Mouse (Mus musculus) hindbrain, embryonic 15.5 days (tissue): ENCODE data around the gene Gm21987. TPM values are rescaled to one million over a fixed set of nuclear protein-coding genes. Genes with fewer than 3 reads are reported as not detected.

Experiments
- ATAC-seq: fragments of 200-750 bp; cut with Nextera tagmentation; 2 replicates; pipeline ENCODE4 v1.8.0; 2017; ENCODE audit warnings: low read depth, moderate number of reproducible peaks, moderate TSS enrichment; ENCODE audit not compliant: low FRiP score
- H3K27ac ChIP-seq: fragments of 300-500 bp; sonication (generic); replicated peaks from 2 replicates; pipeline ENCODE4 v1.5.1; 2015; ENCODE audit warnings: mild to moderate bottlenecking, inconsistent platforms
- H3K27me3 ChIP-seq: fragments of 300-500 bp; sonication (generic); 2 replicates; pipeline ENCODE4 v1.6.1; 2015; ENCODE audit warnings: control low read depth, inconsistent platforms
- H3K36me3 ChIP-seq: fragments of 300-500 bp; sonication (generic); 2 replicates; pipeline ENCODE4 v1.6.1; 2015; ENCODE audit warnings: control low read depth, inconsistent platforms
- H3K4me1 ChIP-seq: fragments of 300-500 bp; sonication (generic); replicated peaks from 2 replicates; pipeline ENCODE4 v1.6.1; 2015; ENCODE audit warnings: control low read depth, inconsistent platforms
- H3K4me2 ChIP-seq: fragments of 300-500 bp; sonication (generic); 2 replicates; pipeline ENCODE4 v1.6.1; 2015; ENCODE audit warnings: moderate library complexity, mild to moderate bottlenecking, inconsistent platforms
- H3K4me3 ChIP-seq: fragments of 300-500 bp; sonication (generic); 2 replicates; pipeline ENCODE4 v1.5.1; 2015; ENCODE audit warnings: mild to moderate bottlenecking, inconsistent platforms
- H3K9ac ChIP-seq: fragments of 300-500 bp; sonication (generic); 2 replicates; pipeline ENCODE4 v1.6.1; 2015; ENCODE audit warnings: inconsistent platforms
- H3K9me3 ChIP-seq: fragments of 300-500 bp; sonication (generic); 2 replicates; pipeline ENCODE4 v1.6.1; 2016; ENCODE audit warnings: control low read depth, inconsistent platforms
- WGBS: fragments of 180-500 bp; shearing (Covaris S2); methylation state at CpG from one replicate; pipeline ENCODE4 v1.1.7; 2015; 5-methylcytosine and 5-hydroxymethylcytosine counted together
- polyA plus RNA-seq: library from polyadenylated mRNA; unstranded; fragments of >200 nt; fragmentation: Nextera tagmentation; extraction: Ambion mirVana; gene quantifications from 2 replicates; pipeline ENCODE4 v1.2.1, GENCODE M21; 2015

The Gm21987 gene
- polyA plus RNA-seq, 1 experiment from 2014 or later: not detected

GRCm38 (mm10) chr16:38365390-38365789 is 18.6 kb downstream of the Gm21987 start:
- Histone ChIP-seq H3K27me3 (no peaks in the 10 kb centered on the region), H3K27ac (no peak overlapping the region), H3K9ac (no peak overlapping the region), H3K9me3 (no peaks in the 10 kb centered on the region), H3K4me1 (0 out of 2 replicates have a peak, but pooled peaks cover 2% of the 10 kb centered on the region), H3K4me2 (no peak overlapping the region), H3K4me3 (no peak overlapping the region), H3K36me3 (no peaks in the 10 kb centered on the region)
- ATAC-seq: no peak
- 92% methylated on average over 10 of the region's 10 CpGs for WGBS

- H3K4me2 ChIP-seq: no peak overlapping the region
- ATAC-seq: no peak
- no peaks in the 10 kb centered on the region for H3K4me1 ChIP-seq
- no peak overlapping the region for H3K27ac ChIP-seq
- WGBS: 93% methylated on average over 4 of the region's 4 CpGs
- no peaks in the 10 kb centered on the region for H3K36me3 ChIP-seq
- H3K9ac ChIP-seq: no peak overlapping the region
- H3K4me3 ChIP-seq: no peak overlapping the region
- no peaks in the 10 kb centered on the region for H3K9me3 ChIP-seq
- H3K27me3 ChIP-seq: no peaks in the 10 kb centered on the region
Measured at GRCm38 (mm10) chr16:38366231-38366630, 19.4 kb downstream of the Gm21987 start.

GRCm38 (mm10) chr16:38368336-38368735 is 21.5 kb downstream of the Gm21987 start:
- Histone ChIP-seq H3K27ac (no peak overlapping the region), H3K4me3 (no peak overlapping the region), H3K4me2 (no peak overlapping the region), H3K9me3 (no peaks in the 10 kb centered on the region), H3K36me3 (no peaks in the 10 kb centered on the region), H3K4me1 (no peaks in the 10 kb centered on the region), H3K9ac (no peak overlapping the region), H3K27me3 (no peaks in the 10 kb centered on the region)
- 55% methylated on average over 10 of the region's 10 CpGs for WGBS
- no peak; the same call in 1 of the 2 replicates for ATAC-seq

- H3K4me1 ChIP-seq: no peaks in the 10 kb centered on the region
- no peak overlapping the region for H3K4me3 ChIP-seq
- H3K9ac ChIP-seq: no peak overlapping the region
- H3K27ac ChIP-seq: no peak overlapping the region
- no peaks in the 10 kb centered on the region for H3K27me3 ChIP-seq
- H3K9me3 ChIP-seq: no peaks in the 10 kb centered on the region
- H3K36me3 ChIP-seq: no peaks in the 10 kb centered on the region
- H3K4me2 ChIP-seq: no peak overlapping the region
- ATAC-seq: no peak
- WGBS: 85% methylated on average over 7 of the region's 7 CpGs
Measured at GRCm38 (mm10) chr16:38369000-38369399, 22.2 kb downstream of the Gm21987 start.

GRCm38 (mm10) chr16:38369431-38369830 is 22.6 kb downstream of the Gm21987 start:
- 88% methylated on average over 8 of the region's 8 CpGs for WGBS

GRCm38 (mm10) chr16:38369992-38370484 is 23.2 kb downstream of the Gm21987 start:
- WGBS: 91% methylated on average over 4 of the region's 4 CpGs
- H3K4me2 ChIP-seq: no peak overlapping the region
- no peak overlapping the region for H3K9ac ChIP-seq
- H3K4me1 ChIP-seq: no peaks in the 10 kb centered on the region
- no peak overlapping the region for H3K4me3 ChIP-seq
- ATAC-seq: no peak
- H3K27ac ChIP-seq: no peak overlapping the region
- H3K27me3 ChIP-seq: no peaks in the 10 kb centered on the region
- H3K9me3 ChIP-seq: no peaks in the 10 kb centered on the region
- H3K36me3 ChIP-seq: no peaks in the 10 kb centered on the region

More at GRCm38 (mm10) chr16:38369431-38369830, 22.6 kb downstream of the Gm21987 start:
- no peak for ATAC-seq
- H3K27me3 ChIP-seq: no peaks in the 10 kb centered on the region
- H3K27ac ChIP-seq: no peak overlapping the region
- no peaks in the 10 kb centered on the region for H3K9me3 ChIP-seq
- no peaks in the 10 kb centered on the region for H3K4me1 ChIP-seq
- H3K4me2 ChIP-seq: no peak overlapping the region
- no peak overlapping the region for H3K9ac ChIP-seq
- no peak overlapping the region for H3K4me3 ChIP-seq
- H3K36me3 ChIP-seq: no peaks in the 10 kb centered on the region

- H3K4me2 ChIP-seq: no peak overlapping the region
- no peaks in the 10 kb centered on the region for H3K36me3 ChIP-seq
- H3K9ac ChIP-seq: no peak overlapping the region
- no peak overlapping the region for H3K27ac ChIP-seq
- no peak for ATAC-seq
- H3K4me3 ChIP-seq: no peak overlapping the region
- H3K4me1 ChIP-seq: peaks cover 1% of the 10 kb centered on the region; the same call in 1 of the 2 replicates
- no peaks in the 10 kb centered on the region for H3K9me3 ChIP-seq
- H3K27me3 ChIP-seq: no peaks in the 10 kb centered on the region
- WGBS: 83% methylated on average over 8 of the region's 8 CpGs
Measured at GRCm38 (mm10) chr16:38370633-38371374, 24.0 kb downstream of the Gm21987 start.

GRCm38 (mm10) chr16:38371705-38372296 is 25.0 kb downstream of the Gm21987 start:
- Histone ChIP-seq H3K27me3 (no peaks in the 10 kb centered on the region), H3K4me2 (no peak overlapping the region), H3K4me3 (no peak overlapping the region), H3K9ac (no peak overlapping the region), H3K4me1 (peaks cover 9% of the 10 kb centered on the region), H3K36me3 (no peaks in the 10 kb centered on the region), H3K27ac (no peak overlapping the region), H3K9me3 (no peaks in the 10 kb centered on the region)
- no peak for ATAC-seq
- WGBS: 88% methylated on average over 15 of the region's 15 CpGs

- Histone ChIP-seq H3K9ac (no peak overlapping the region), H3K4me1 (peaks cover 12% of the 10 kb centered on the region), H3K4me3 (no peak overlapping the region), H3K4me2 (no peak overlapping the region), H3K27ac (no peak overlapping the region), H3K9me3 (no peaks in the 10 kb centered on the region), H3K27me3 (no peaks in the 10 kb centered on the region), H3K36me3 (no peaks in the 10 kb centered on the region)
- 95% methylated on average over 4 of the region's 4 CpGs for WGBS
- ATAC-seq: no peak
Measured at GRCm38 (mm10) chr16:38372876-38373275, 26.0 kb downstream of the Gm21987 start.

GRCm38 (mm10) chr16:38373439-38373838 is 26.6 kb downstream of the Gm21987 start:
- H3K4me2 ChIP-seq: no peak overlapping the region

GRCm38 (mm10) chr16:38373941-38374340 is 27.1 kb downstream of the Gm21987 start:
- H3K27ac ChIP-seq: no peak overlapping the region
- H3K4me3 ChIP-seq: no peak overlapping the region
- no peaks in the 10 kb centered on the region for H3K9me3 ChIP-seq
- H3K4me2 ChIP-seq: no peak overlapping the region
- 91% methylated on average over 16 of the region's 16 CpGs for WGBS
- no peaks in the 10 kb centered on the region for H3K36me3 ChIP-seq
- no peaks in the 10 kb centered on the region for H3K27me3 ChIP-seq
- H3K9ac ChIP-seq: no peak overlapping the region
- no peak for ATAC-seq
- H3K4me1 ChIP-seq: peaks cover 12% of the 10 kb centered on the region

More at GRCm38 (mm10) chr16:38373439-38373838, 26.6 kb downstream of the Gm21987 start:
- no peak for ATAC-seq
- H3K9me3 ChIP-seq: no peaks in the 10 kb centered on the region
- H3K27me3 ChIP-seq: no peaks in the 10 kb centered on the region
- H3K36me3 ChIP-seq: no peaks in the 10 kb centered on the region
- H3K27ac ChIP-seq: no peak overlapping the region
- H3K4me3 ChIP-seq: no peak overlapping the region
- no peak overlapping the region for H3K9ac ChIP-seq
- 86% methylated on average over 10 of the region's 10 CpGs for WGBS
- peaks cover 12% of the 10 kb centered on the region for H3K4me1 ChIP-seq

GRCm38 (mm10) chr16:38374379-38375140 is 27.7 kb downstream of the Gm21987 start:
- H3K27me3 ChIP-seq: no peaks in the 10 kb centered on the region
- no peaks in the 10 kb centered on the region for H3K36me3 ChIP-seq
- 83% methylated on average over 10 of the region's 10 CpGs for WGBS
- peaks cover 12% of the 10 kb centered on the region for H3K4me1 ChIP-seq
- ATAC-seq: no peak
- no peak overlapping the region for H3K27ac ChIP-seq
- no peak overlapping the region for H3K4me2 ChIP-seq
- H3K4me3 ChIP-seq: no peak overlapping the region
- H3K9me3 ChIP-seq: no peaks in the 10 kb centered on the region
- no peak overlapping the region for H3K9ac ChIP-seq
